Mouse (Mus musculus): ENCODE results near the gene Mafk. TPM values are rescaled to one million over a fixed set of nuclear protein-coding genes. Genes with fewer than 3 reads are reported as not detected.

Gene Mafk
- total and polyA plus RNA-seq, 3 experiments, result 16.4 to 24.1 (median 23.6) TPM

DNA sequence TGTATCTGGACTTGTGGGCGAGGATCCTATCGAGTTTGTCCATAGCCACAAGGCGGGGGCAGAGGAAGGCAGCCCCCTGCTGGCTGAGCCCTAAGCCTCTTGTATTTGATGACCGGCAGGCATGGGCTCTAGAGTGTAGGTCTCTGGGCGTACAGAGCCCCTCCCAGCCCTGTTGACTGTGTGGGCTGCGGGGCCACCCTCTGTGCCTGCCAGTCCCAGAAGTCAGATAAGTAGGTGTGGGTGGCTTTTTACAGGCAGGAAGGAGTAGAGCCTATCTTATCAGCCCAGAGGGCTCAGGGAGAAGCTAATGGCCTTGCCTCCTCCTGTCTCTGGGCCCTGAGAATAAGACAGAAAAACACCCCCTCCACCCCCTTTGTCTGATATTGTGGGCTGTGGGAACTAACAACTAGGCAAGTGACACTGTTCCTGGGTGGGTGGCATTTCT is 12.8 kb downstream of the Mafk start:
- Histone ChIP-seq H3K4me3 (replicated peaks in 1 of 3; ENCODE audit: low read depth in 2 of 3, low read length in 2 of 3, poor library complexity in 1 of 3) (no peak overlapping the region), H3K9me3 (replicated peaks; ENCODE audit: low read length) (no peaks in the 10 kb centered on the region), H3K4me2 (ENCODE audit: insufficient read depth, low read depth, poor library complexity, severe bottlenecking) (no peak overlapping the region), H3K27ac (ENCODE audit: insufficient read depth, low read depth) (no peak overlapping the region), H3K9ac (ENCODE audit: insufficient read depth, low read depth) (no peak overlapping the region), H3K4me1 (ENCODE audit: control insufficient read depth in 1 of 2, insufficient read depth in 2 of 2) (no peaks in the 10 kb centered on the region), H3K27me3 (replicated peaks) (no peaks in the 10 kb centered on the region), H3K36me3 (replicated peaks in 1 of 2; ENCODE audit: control insufficient read depth in 1 of 2, insufficient read depth in 1 of 2, low read length in 1 of 2) (peaks cover 26 to 37% of the 10 kb centered on the region in 2 experiments), H3K79me2 (replicated peaks; ENCODE audit: control insufficient read depth, extremely low read depth, insufficient read depth, poor library complexity, severe bottlenecking) (no peaks in the 10 kb centered on the region)
- no peak for TF ChIP-seq IRF4 (IDR thresholded peaks at IDR 0.05; ENCODE audit: low read depth, low read length)
- no peak for DNase-seq (ENCODE audit: extremely low read depth)
- dilution Hi-C loops (cut with MboI; ENCODE audit: extremely low pct_ligation_motif_present, extremely low pct_unique_long_range_greater_than_20kb, low sequenced_read_pairs) (no loop called here), in situ Hi-C loops (cut with MboI; ENCODE audit: low pct_ligation_motif_present, low pct_unique_long_range_greater_than_20kb, low sequenced_read_pairs) (no loop called here)

DNA sequence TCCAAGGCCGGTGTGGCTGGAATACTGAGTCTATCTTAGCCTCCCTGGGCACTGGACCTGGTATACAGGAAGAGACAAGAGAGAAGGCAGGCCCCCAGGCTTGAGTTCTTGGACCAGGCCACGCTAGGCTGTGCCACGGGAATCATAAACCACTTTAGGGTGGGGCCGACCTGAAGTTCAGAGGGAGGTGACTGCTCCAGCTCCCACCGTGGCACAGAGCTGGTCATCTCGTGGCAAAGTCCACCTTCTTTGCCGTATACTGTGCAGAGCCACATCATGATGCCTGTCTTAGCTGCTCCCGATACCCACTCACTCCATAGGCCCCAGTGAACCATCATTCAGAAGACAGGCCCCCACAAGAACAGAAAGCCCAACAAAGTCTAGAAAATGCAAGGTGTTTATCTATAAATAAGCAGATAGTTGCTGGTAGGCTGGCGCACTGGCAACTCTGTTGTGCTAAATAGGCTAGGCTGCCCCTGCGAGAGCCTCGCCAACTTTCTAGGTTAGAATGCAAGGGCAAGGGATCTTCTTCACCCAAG is 13.3 kb downstream of the Mafk start:
- H3K9me3 ChIP-seq (replicated peaks; ENCODE audit: low read length), result peaks cover 3% of the 10 kb centered on the region
- TF ChIP-seq E2F4 (IDR thresholded peaks at IDR 0.05; ENCODE audit: insufficient replicate concordance, low read depth, low read length) (no peak), MYC (IDR thresholded peaks at IDR 0.05; ENCODE audit: low read depth, low read length) (no peak), CHD1 (IDR thresholded peaks at IDR 0.05; ENCODE audit: low read depth, low read length) (no peak), BHLHE40 (IDR thresholded peaks at IDR 0.05; ENCODE audit: low read depth, low read length) (no peak)
- in situ Hi-C loops (cut with MboI; ENCODE audit: low pct_ligation_motif_present, low pct_unique_long_range_greater_than_20kb, low sequenced_read_pairs) (no loop called here), dilution Hi-C loops (cut with MboI; ENCODE audit: extremely low pct_ligation_motif_present, extremely low pct_unique_long_range_greater_than_20kb, low sequenced_read_pairs) (no loop called here)
- peaks cover 23 to 32% of the 10 kb centered on the region in 2 experiments for H3K36me3 ChIP-seq (replicated peaks in 1 of 2; ENCODE audit: control insufficient read depth in 1 of 2, insufficient read depth in 1 of 2, low read length in 1 of 2)
- no peak overlapping the region for H3K4me3 ChIP-seq (replicated peaks in 1 of 3; ENCODE audit: low read depth in 2 of 3, low read length in 2 of 3, poor library complexity in 1 of 3)
- peaks cover 2% of the 10 kb centered on the region for H3K27me3 ChIP-seq (replicated peaks)
- no peak overlapping the region for H3K9ac ChIP-seq (ENCODE audit: insufficient read depth, low read depth)
- H3K4me1 ChIP-seq (ENCODE audit: control insufficient read depth in 1 of 2, insufficient read depth in 2 of 2), result no peaks in the 10 kb centered on the region
- no peak for DNase-seq (ENCODE audit: extremely low read depth)
- H3K4me2 ChIP-seq (ENCODE audit: insufficient read depth, low read depth, poor library complexity, severe bottlenecking), result no peak overlapping the region
- no peak overlapping the region for H3K27ac ChIP-seq (ENCODE audit: insufficient read depth, low read depth)
- no peaks in the 10 kb centered on the region for H3K79me2 ChIP-seq (replicated peaks; ENCODE audit: control insufficient read depth, extremely low read depth, insufficient read depth, poor library complexity, severe bottlenecking)

DNA sequence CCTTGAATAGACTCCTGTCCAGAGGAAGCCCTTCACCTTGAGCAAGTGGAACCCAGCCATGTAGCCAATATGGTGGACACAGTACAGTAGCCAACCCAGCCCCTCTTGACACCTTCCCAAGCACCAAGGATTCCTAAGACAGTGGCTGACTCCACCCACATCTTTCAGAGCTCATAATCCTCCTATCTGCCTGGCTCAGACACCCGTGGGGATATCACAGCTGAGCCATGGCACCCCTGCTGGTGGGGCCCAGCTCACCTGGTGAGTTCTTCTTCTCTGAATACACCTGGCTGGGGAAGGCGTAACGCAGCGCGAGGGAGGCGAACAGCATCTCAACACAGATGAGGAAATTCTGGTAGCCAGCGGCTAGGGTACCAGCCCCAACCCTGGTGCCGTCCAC is 14.6 kb downstream of the Mafk start:
- Histone ChIP-seq H3K4me2 (ENCODE audit: insufficient read depth, low read depth, poor library complexity, severe bottlenecking) (no peak overlapping the region), H3K36me3 (replicated peaks in 1 of 2; ENCODE audit: control insufficient read depth in 1 of 2, insufficient read depth in 1 of 2, low read length in 1 of 2) (peaks cover 10 to 19% of the 10 kb centered on the region in 2 experiments), H3K27ac (ENCODE audit: insufficient read depth, low read depth) (no peak overlapping the region), H3K4me1 (ENCODE audit: control insufficient read depth in 1 of 2, insufficient read depth in 2 of 2) (no peaks in the 10 kb centered on the region), H3K4me3 (replicated peaks in 1 of 3; ENCODE audit: low read depth in 2 of 3, low read length in 2 of 3, poor library complexity in 1 of 3) (no peak overlapping the region), H3K9ac (ENCODE audit: insufficient read depth, low read depth) (no peak overlapping the region), H3K9me3 (replicated peaks; ENCODE audit: low read length) (peaks cover 3% of the 10 kb centered on the region), H3K79me2 (replicated peaks; ENCODE audit: control insufficient read depth, extremely low read depth, insufficient read depth, poor library complexity, severe bottlenecking) (no peaks in the 10 kb centered on the region), H3K27me3 (replicated peaks) (peaks cover 2% of the 10 kb centered on the region)
- dilution Hi-C loops (cut with MboI; ENCODE audit: extremely low pct_ligation_motif_present, extremely low pct_unique_long_range_greater_than_20kb, low sequenced_read_pairs) (no loop called here), in situ Hi-C loops (cut with MboI; ENCODE audit: low pct_ligation_motif_present, low pct_unique_long_range_greater_than_20kb, low sequenced_read_pairs) (no loop called here)
- no peak for TF ChIP-seq MYC (IDR thresholded peaks at IDR 0.05; ENCODE audit: low read depth, low read length)
- no peak for TF ChIP-seq ZNF384 (IDR thresholded peaks at IDR 0.05; ENCODE audit: low read depth, low read length)
- no peak for TF ChIP-seq SMC3 (IDR thresholded peaks at IDR 0.05; ENCODE audit: low read depth, low read length)
- TF ChIP-seq ZKSCAN1 (IDR thresholded peaks at IDR 0.05; ENCODE audit: borderline replicate concordance, low read depth, low read length), result no peak
- DNase-seq (ENCODE audit: extremely low read depth), result no peak
